Mouse (Mus musculus) heart, postnatal 0 days (tissue): ENCODE results near the gene Oasl1.

Experiments
- CTCF ChIP-seq: IDR thresholded peaks from 2 replicates; pipeline ENCODE4 v1.5.1; 2016; ENCODE audit warnings: antibody characterized with exemption, control low read depth, low read depth
- EP300 ChIP-seq: IDR thresholded peaks from 2 replicates; pipeline ENCODE4 v1.6.1; 2016; ENCODE audit warnings: antibody characterized with exemption, low read depth

DNA sequence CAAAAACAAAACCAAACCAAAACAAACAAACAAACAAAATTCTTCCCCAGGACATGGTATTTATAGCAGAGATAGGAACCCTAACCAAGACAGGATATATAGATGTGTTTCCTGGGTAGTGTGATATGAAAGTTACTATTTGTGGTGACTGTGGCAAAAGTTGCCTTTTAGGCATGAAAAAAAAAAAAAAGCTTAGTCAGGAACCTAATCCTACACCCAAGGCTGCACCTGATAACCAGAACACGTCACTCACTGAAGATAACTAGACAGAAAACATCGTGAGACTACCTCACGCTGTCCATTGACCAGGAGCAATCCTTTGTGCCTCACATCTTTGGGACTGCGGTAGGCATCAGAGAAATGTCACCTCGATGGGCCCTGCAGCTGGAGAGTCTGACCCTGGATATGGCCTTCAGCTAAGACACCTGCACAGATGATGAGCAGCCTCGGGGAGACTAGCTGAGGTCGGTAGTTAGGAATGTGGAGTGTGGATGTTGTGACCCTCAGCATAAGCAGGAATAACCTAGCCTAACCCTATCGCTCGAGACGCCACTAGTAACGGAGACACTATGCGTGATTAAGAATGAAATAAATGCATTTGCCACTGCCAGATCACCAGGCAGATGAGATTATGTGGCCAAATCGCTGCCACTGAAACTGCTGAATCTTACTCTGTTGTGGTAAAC is 26.2 kb upstream of the Oasl1 start, which contains the start of gene Oasl2:
- TF ChIP-seq EP300 (no peak), CTCF (no peak)
